Mouse (Mus musculus) ES-Bruce4 (cell line): Measurements from ENCODE around the gene Olfr1102. TPM values are rescaled to one million over a fixed set of nuclear protein-coding genes. Genes with fewer than 3 reads are reported as not detected.

ENCODE experiments used
- H3K27ac ChIP-seq: 2 replicates; pipeline ENCODE4 v1.5.1; 2012; ENCODE audit warnings: low read length, inconsistent platforms; ENCODE audit not compliant: insufficient read depth
- H3K27me3 ChIP-seq: 2 replicates; pipeline ENCODE4 v1.6.1; 2012; ENCODE audit warnings: mild to moderate bottlenecking, low read length, inconsistent platforms; ENCODE audit not compliant: control insufficient read depth, poor library complexity, insufficient read depth, severe bottlenecking
- H3K36me3 ChIP-seq: 2 replicates; pipeline ENCODE4 v1.6.1; 2012; ENCODE audit warnings: inconsistent platforms, mild to moderate bottlenecking, low read length, moderate library complexity; ENCODE audit not compliant: control insufficient read depth, poor library complexity, insufficient read depth, severe bottlenecking
- H3K4me1 ChIP-seq: one replicate; pipeline ENCODE4 v1.8.1; 2011; ENCODE audit warnings: low read length; ENCODE audit not compliant: control insufficient read depth, insufficient read depth
- H3K4me3 ChIP-seq: 2 replicates; pipeline ENCODE4 v1.5.1; 2011; ENCODE audit warnings: low read depth, mild to moderate bottlenecking, low read length
- H3K9ac ChIP-seq: 2 replicates; pipeline ENCODE4 v1.6.1; 2012; ENCODE audit warnings: low read depth, mild to moderate bottlenecking, inconsistent platforms; ENCODE audit not compliant: poor library complexity, severe bottlenecking
- H3K9me3 ChIP-seq: replicated peaks from 2 replicates; pipeline ENCODE4 v1.6.1; 2012; ENCODE audit warnings: mild to moderate bottlenecking, low read length, inconsistent platforms; ENCODE audit not compliant: control insufficient read depth, poor library complexity, insufficient read depth, severe bottlenecking
- CTCF ChIP-seq: IDR thresholded peaks from one replicate; pipeline ENCODE4 v1.8.1; 2011; ENCODE audit warnings: low read depth, low read length
- EP300 ChIP-seq: IDR thresholded peaks from 2 replicates; pipeline ENCODE4 v1.6.1; 2011; ENCODE audit warnings: low read depth, low read length; ENCODE audit not compliant: insufficient read depth
- POLR2A ChIP-seq: IDR thresholded peaks from one replicate; pipeline ENCODE4 v1.8.1; 2011; ENCODE audit warnings: low read length; ENCODE audit not compliant: insufficient read depth
- polyA plus RNA-seq: library from polyadenylated mRNA; stranded (reverse); fragments of >200 nt; gene quantifications from 2 replicates; pipeline ENCODE4 v1.2.4, GENCODE M21; 2011; ENCODE audit warnings: low read depth; ENCODE audit not compliant: missing spikeins, insufficient read depth, insufficient read length

Gene Olfr1102
- polyA plus RNA-seq, result not detected in 2 replicates

DNA sequence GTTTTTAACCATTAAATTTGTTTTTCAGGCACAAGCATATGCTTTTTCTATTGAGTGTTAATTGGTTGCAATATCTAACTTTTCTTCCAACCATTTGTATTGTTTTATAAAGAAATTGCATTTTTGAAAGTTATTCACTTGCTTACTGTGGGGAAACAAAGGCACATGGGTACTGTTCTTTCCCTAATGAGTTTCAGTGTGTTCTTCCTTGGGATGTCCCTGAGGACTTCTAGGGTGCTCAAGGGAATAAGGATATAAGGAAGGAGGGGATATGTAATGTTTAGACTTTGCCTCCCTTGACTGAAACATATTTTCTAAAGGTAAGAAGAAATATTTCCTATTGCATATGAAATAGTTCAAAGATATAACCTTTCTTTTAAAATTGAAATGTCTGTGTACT, at the start of gene Olfr1102:
Gene Olfr1102, plus strand, starts transcription at position 301 of the 400 bp plus-strand sequence.
- no peaks in the 10 kb centered on the region for H3K4me1 ChIP-seq
- no peak within 1 kb of the TSS for H3K27ac ChIP-seq
- H3K9ac ChIP-seq, result no peak within 1 kb of the TSS
- H3K27me3 ChIP-seq, result no peaks in the 10 kb centered on the region
- H3K36me3 ChIP-seq, result no peaks in the 10 kb centered on the region
- H3K4me3 ChIP-seq, result no peak within 1 kb of the TSS
- no peaks in the 10 kb centered on the region for H3K9me3 ChIP-seq
- no peak for TF ChIP-seq POLR2A
- TF ChIP-seq CTCF, result no peak
- TF ChIP-seq EP300, result no peak

DNA sequence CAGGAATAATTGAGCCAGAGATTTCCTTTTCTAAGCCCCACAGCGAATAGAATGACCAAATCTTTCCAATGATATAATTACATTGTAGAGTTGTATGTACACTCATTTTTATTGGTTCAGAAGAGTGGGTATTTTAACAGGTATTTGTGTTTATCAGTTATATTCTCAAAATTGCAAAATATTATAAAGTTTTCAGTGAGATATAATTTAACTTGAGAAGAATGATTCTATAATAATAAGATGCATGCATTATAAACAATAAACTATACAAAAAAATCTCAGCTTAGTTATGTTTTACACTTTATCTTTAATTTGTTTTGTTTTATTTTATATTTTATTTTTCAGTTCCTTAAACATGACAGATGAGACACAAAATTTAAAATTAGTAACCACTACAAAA, 37.6 kb upstream of the Olfr1102 start, which contains the start of gene Olfr1099:
Gene Olfr1099, minus strand, starts transcription at position 101 of the 400 bp plus-strand sequence.
- H3K27me3 ChIP-seq, result no peaks in the 10 kb centered on the region
- no peak within 1 kb of the TSS for H3K9ac ChIP-seq
- TF ChIP-seq CTCF, result no peak
- no peak for TF ChIP-seq POLR2A
- TF ChIP-seq EP300, result no peak
- H3K9me3 ChIP-seq, result no peaks in the 10 kb centered on the region
- H3K27ac ChIP-seq, result no peak within 1 kb of the TSS
- no peaks in the 10 kb centered on the region for H3K4me1 ChIP-seq
- no peaks in the 10 kb centered on the region for H3K36me3 ChIP-seq
- no peak within 1 kb of the TSS for H3K4me3 ChIP-seq

DNA sequence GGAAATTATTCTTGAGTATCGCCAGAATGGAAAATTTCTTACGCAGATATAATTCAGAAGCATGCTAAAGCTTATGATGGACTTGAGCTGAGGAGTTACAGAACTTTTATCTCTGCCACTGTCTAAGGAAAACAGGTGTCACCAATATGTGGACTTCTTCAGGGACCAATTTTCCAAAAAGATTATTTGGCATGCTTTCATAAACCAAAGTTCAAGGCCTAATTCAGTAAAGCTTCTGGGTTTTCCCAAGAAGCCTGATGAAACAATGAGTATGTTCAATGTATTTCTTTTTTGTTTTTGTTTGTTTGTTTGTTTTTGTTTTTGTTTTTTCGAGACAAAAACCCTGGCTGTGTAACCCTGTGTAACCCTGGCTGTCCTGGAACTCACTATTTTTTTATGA, 18.3 kb upstream of the Olfr1102 start, which contains the start of gene Olfr1100:
Gene Olfr1100, minus strand, starts transcription at position 101 of the 400 bp plus-strand sequence.
- Histone ChIP-seq H3K4me1 (no peaks in the 10 kb centered on the region), H3K27me3 (no peaks in the 10 kb centered on the region), H3K27ac (no peak within 1 kb of the TSS), H3K36me3 (no peaks in the 10 kb centered on the region), H3K9me3 (no peaks in the 10 kb centered on the region), H3K9ac (no peak within 1 kb of the TSS), H3K4me3 (no peak within 1 kb of the TSS)
- TF ChIP-seq POLR2A (no peak), CTCF (no peak), EP300 (no peak)

DNA sequence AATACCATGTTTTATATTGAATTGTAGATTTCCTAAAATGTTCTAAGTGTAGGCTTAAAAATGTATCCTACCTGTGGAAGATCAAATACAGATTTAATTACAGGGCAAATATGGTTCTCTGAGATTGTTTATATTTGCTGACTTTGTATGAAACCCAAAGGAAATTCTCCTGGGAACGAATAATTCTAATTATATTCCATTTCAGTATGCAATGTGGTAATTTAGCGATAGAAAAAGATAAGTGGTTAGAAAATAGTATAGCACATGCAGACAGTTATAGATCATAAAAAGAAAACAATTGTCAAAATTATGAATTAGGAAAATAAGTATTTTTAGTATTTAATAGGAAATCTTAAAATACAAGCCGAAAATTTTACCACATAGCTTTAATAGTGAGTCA, 7.1 kb upstream of the Olfr1102 start, which contains the start of gene Olfr1101:
Gene Olfr1101, minus strand, starts transcription at position 101 of the 400 bp plus-strand sequence.
- Histone ChIP-seq H3K9me3 (no peaks in the 10 kb centered on the region), H3K27ac (no peak within 1 kb of the TSS), H3K4me1 (no peaks in the 10 kb centered on the region), H3K9ac (no peak within 1 kb of the TSS), H3K4me3 (no peak within 1 kb of the TSS), H3K36me3 (no peaks in the 10 kb centered on the region), H3K27me3 (no peaks in the 10 kb centered on the region)
- no peak for TF ChIP-seq CTCF
- no peak for TF ChIP-seq POLR2A
- TF ChIP-seq EP300, result no peak

DNA sequence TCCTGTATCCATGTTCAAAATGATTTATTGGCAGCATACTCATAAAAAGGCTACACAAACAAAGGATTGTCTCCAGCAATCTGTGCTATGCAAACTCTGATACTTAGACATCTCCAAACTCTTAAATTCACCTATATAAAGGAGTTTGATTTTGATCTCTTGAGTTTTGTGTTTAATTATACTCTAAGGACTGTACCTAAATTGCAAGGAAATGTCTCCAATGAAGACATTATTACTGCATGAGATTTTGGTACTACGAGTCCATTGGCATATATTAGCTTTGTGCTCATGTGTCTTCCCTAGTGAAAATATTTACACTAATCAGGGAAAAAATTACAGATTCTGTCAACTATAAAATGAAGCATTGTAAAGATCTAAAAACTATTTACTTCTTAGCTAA, 28.8 kb downstream of the Olfr1102 start, which contains the start of gene Olfr1104:
Gene Olfr1104, minus strand, starts transcription at position 101 of the 400 bp plus-strand sequence.
- TF ChIP-seq POLR2A (no peak), EP300 (no peak), CTCF (no peak)
- no peak within 1 kb of the TSS for H3K27ac ChIP-seq

DNA sequence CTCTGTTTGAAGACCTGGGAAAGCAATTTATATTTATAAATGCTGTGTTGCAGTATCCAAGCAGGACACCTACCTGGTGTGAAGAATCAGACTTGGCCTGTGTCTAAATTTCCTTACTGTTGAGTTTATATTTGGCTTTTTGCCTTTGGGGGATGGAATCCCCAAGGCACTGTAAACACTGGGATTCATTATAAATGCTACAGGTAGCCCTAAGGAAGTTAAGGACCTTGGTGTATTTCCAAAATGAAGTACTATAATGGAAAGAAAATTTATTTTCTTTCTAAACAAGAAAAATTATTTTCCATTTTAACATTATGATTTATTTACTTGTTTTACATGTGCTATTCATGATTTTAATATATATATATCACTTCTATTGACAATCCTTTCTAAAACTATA, 38.2 kb downstream of the Olfr1102 start, which contains the start of gene Olfr1105:
Gene Olfr1105, minus strand, starts transcription at position 101 of the 400 bp plus-strand sequence.
- Histone ChIP-seq H3K4me3 (no peak within 1 kb of the TSS), H3K4me1 (no peaks in the 10 kb centered on the region), H3K27ac (no peak within 1 kb of the TSS), H3K27me3 (no peaks in the 10 kb centered on the region), H3K9me3 (no peaks in the 10 kb centered on the region), H3K9ac (no peak within 1 kb of the TSS), H3K36me3 (no peaks in the 10 kb centered on the region)
- TF ChIP-seq CTCF (no peak), EP300 (no peak), POLR2A (no peak)

More for the DNA sequence above, 28.8 kb downstream of the Olfr1102 start, which contains the start of gene Olfr1104:
- H3K27me3 ChIP-seq, result no peaks in the 10 kb centered on the region
- no peaks in the 10 kb centered on the region for H3K36me3 ChIP-seq
- no peaks in the 10 kb centered on the region for H3K4me1 ChIP-seq
- H3K9ac ChIP-seq, result no peak within 1 kb of the TSS
- H3K9me3 ChIP-seq, result no peaks in the 10 kb centered on the region
- no peak within 1 kb of the TSS for H3K4me3 ChIP-seq
